Comparison of ENCODE assay signal across 9 mouse cellular contexts in genomic region chr9:26733206-26733891, GRCm38 (mm10). TPM values are rescaled to one million over a fixed set of nuclear protein-coding genes. Genes with fewer than 3 reads are reported as not detected.
DNase-seq lines count a peak whose midpoint lies in the region; ATAC-seq and TF ChIP-seq lines count a peak whose summit lies in the region.
"Had no signal": no experiment of that assay in that cellular context is flagged by ENCODE, and none has a peak within 500 bp of the region (broad histone marks: within the 10 kb centered on the region; RNA-seq: fewer than 3 reads in every experiment).

B3gat1 (plus strand) TSS chr9:26733728.

- peak within 1 kb of the TSS; percentile 80 for H3K4me2 ChIP-seq in hindbrain, embryonic 15.5 days
- H3K4me2 ChIP-seq in liver, embryonic 13.5 days = peak within 1 kb of the TSS; percentile 50

- no peak for TF ChIP-seq CTCF in testis, adult 2 months (IDR thresholded peaks at IDR 0.05; ENCODE audit: control insufficient read depth, insufficient read depth, insufficient replicate concordance, low read depth, low read length)

- TF ChIP-seq POLR2A in testis, adult 2 months (IDR thresholded peaks at IDR 0.05; ENCODE audit: control insufficient read depth, low read depth, low read length) = no peak

- H3K27ac ChIP-seq in testis, adult 2 months (ENCODE audit: control insufficient read depth, insufficient read depth, low read depth, low read length) = no peak within 1 kb of the TSS
- peak within 1 kb of the TSS; percentile 93 for H3K27ac ChIP-seq in hindbrain, embryonic 15.5 days (replicated peaks)
- H3K27ac ChIP-seq in liver, embryonic 13.5 days = no peak within 1 kb of the TSS

- no peaks in the 10 kb centered on the region for H3K36me3 ChIP-seq in testis, adult 2 months (ENCODE audit: control insufficient read depth, insufficient read depth, low read length)
- no peaks in the 10 kb centered on the region for H3K36me3 ChIP-seq in hindbrain, embryonic 15.5 days
- H3K36me3 ChIP-seq in liver, embryonic 13.5 days = no peaks in the 10 kb centered on the region

- H3K27me3 ChIP-seq in testis, adult 2 months (ENCODE audit: control insufficient read depth, insufficient read depth, low read length) = no peaks in the 10 kb centered on the region
- H3K27me3 ChIP-seq in hindbrain, embryonic 15.5 days = no peaks in the 10 kb centered on the region
- peaks cover 36% of the 10 kb centered on the region for H3K27me3 ChIP-seq in liver, embryonic 13.5 days

- under 1% methylated on average over 44 of the region's 65 CpGs for WGBS in hindbrain, embryonic 15.5 days
- WGBS in liver, embryonic 13.5 days (ENCODE audit: insufficient replicate concordance) = 4% methylated on average over 34 of the region's 65 CpGs

- no peaks in the 10 kb centered on the region for H3K9me3 ChIP-seq in hindbrain, embryonic 15.5 days
- H3K9me3 ChIP-seq in liver, embryonic 13.5 days (replicated peaks) = no peaks in the 10 kb centered on the region

- peak within 1 kb of the TSS; percentile 70 for H3K4me3 ChIP-seq in testis, adult 2 months (ENCODE audit: control insufficient read depth, low read depth, low read length)
- H3K4me3 ChIP-seq in hindbrain, embryonic 15.5 days = peak within 1 kb of the TSS; percentile 92
- peak within 1 kb of the TSS; percentile 31 for H3K4me3 ChIP-seq in liver, embryonic 13.5 days (replicated peaks)

- DNase-seq in cerebellum, adult 11 months = no peak
- no peak for DNase-seq in testis, postnatal 14 days (ENCODE audit: low spot score)
- DNase-seq in liver, embryonic 13.5 days = no peak
- peak; percentile 82 for DNase-seq in right cerebral cortex, postnatal 4 days
- no peak for DNase-seq in urinary bladder, postnatal 14 days (ENCODE audit: low spot score)

- H3K4me1 ChIP-seq in testis, adult 2 months (ENCODE audit: control insufficient read depth, insufficient read depth, low read length) = peaks cover 11% of the 10 kb centered on the region
- peaks cover 36% of the 10 kb centered on the region for H3K4me1 ChIP-seq in hindbrain, embryonic 15.5 days (replicated peaks)
- no peaks in the 10 kb centered on the region for H3K4me1 ChIP-seq in liver, embryonic 13.5 days (replicated peaks)

- ATAC-seq in cerebellum, adult (ENCODE audit: insufficient number of reproducible peaks, low FRiP score, low TSS enrichment) = 0 out of 2 replicates have a peak, but pooled peaks have one; percentile 27
- peak; percentile 92 for ATAC-seq in hindbrain, embryonic 15.5 days (ENCODE audit: low FRiP score, low read depth)
- ATAC-seq in liver, embryonic 13.5 days (ENCODE audit: low read depth) = no peak

- H3K9ac ChIP-seq in hindbrain, embryonic 15.5 days = peak within 1 kb of the TSS; percentile 97
- H3K9ac ChIP-seq in liver, embryonic 13.5 days = no peak within 1 kb of the TSS

RNA-seq across cellular contexts. Expression of gene B3gat1, which starts in this region (rescaled TPM):
- 0.04 and 0.12 TPM in 2 replicates for polyA plus RNA-seq in testis, adult 2 months (2012; rRNA removed)
- 41.1 and 51.0 TPM in 2 replicates for polyA plus RNA-seq in hindbrain, embryonic 15.5 days (2015; fragmentation: Nextera tagmentation; extraction: Ambion mirVana)
- 0.03 TPM in 1 of 2 replicates, not detected in the other for polyA plus RNA-seq in liver, embryonic 13.5 days (2015; fragmentation: Nextera tagmentation; extraction: Ambion mirVana)
- polyA plus RNA-seq: small intestine, adult 2 months had no signal

Comparison
In these comparisons a context has a peak if more than half of its experiments do, and no peak if none do; other contexts are left out.
1. RNA of gene B3gat1 (polyA plus RNA-seq): 41.1 to 51.0 TPM in hindbrain, embryonic 15.5 days; 0.04 to 0.12 TPM in testis, adult 2 months and 0.03 TPM in liver, embryonic 13.5 days; every median in the first group is over 10 times any median in the second.
2. H3K4me3 ChIP-seq: peak in every context shown above with its lines; median percentile 92 in hindbrain, embryonic 15.5 days; 70 in testis, adult 2 months; 31 in liver, embryonic 13.5 days.